Comparison of ENCODE assay signal across 8 mouse cellular contexts in genomic region chr10:79681591-79682245, GRCm38 (mm10). TPM values are rescaled to one million over a fixed set of nuclear protein-coding genes. Genes with fewer than 3 reads are reported as not detected.
DNase-seq lines count a peak whose midpoint lies in the region; ATAC-seq and TF ChIP-seq lines count a peak whose summit lies in the region.

Gene Cdc34, plus strand, starts transcription at chr10:79682195.

- under 1% methylated on average over 84 of the region's 84 CpGs for WGBS in heart, embryonic 10.5 days
- under 1% methylated on average over 76 of the region's 84 CpGs for WGBS in kidney, embryonic 16.5 days
- under 1% methylated on average over 83 of the region's 84 CpGs for WGBS in liver, adult 2 months

- peak within 1 kb of the TSS; percentile 15 for H3ac ChIP-seq in myocyte (ENCODE audit: control insufficient read depth, insufficient read length)

- peaks cover 23% of the 10 kb centered on the region; the same call in 1 of the 2 replicates for H3K79me2 ChIP-seq in liver, adult 2 months (ENCODE audit: control insufficient read depth, insufficient read depth, low read length)
- peaks cover 42% of the 10 kb centered on the region for H3K79me2 ChIP-seq in myocyte (ENCODE audit: control insufficient read depth, insufficient read depth)

- TF ChIP-seq POLR2A in bone marrow macrophage, adult 2 months (IDR thresholded peaks at IDR 0.05; ENCODE audit: borderline replicate concordance, low read depth, low read length), result no peak
- no peak; the same call in none of the 2 replicates for TF ChIP-seq POLR2A in embryonic fibroblast, embryonic 13.5 days (IDR thresholded peaks at IDR 0.05; ENCODE audit: low read depth, low read length)
- TF ChIP-seq POLR2A in liver, adult 2 months (IDR thresholded peaks at IDR 0.05; ENCODE audit: extremely low read depth, insufficient read depth, low read length), result peak; percentile 90
- TF ChIP-seq POLR2A in myocyte (IDR thresholded peaks at IDR 0.05; ENCODE audit: insufficient read length, low read depth), result peak; percentile 86

- H3K4me1 ChIP-seq in bone marrow macrophage, adult 2 months (ENCODE audit: control insufficient read depth, insufficient read depth, low read length), result peaks cover 17% of the 10 kb centered on the region
- H3K4me1 ChIP-seq in embryonic fibroblast, embryonic 13.5 days (ENCODE audit: control insufficient read depth, insufficient read depth, low read length), result peaks cover 9% of the 10 kb centered on the region
- H3K4me1 ChIP-seq in heart, embryonic 10.5 days, result peaks cover 44% of the 10 kb centered on the region
- H3K4me1 ChIP-seq in kidney, embryonic 16.5 days (ENCODE audit: insufficient read depth, low read length), result peaks cover 24% of the 10 kb centered on the region
- peaks cover 22% of the 10 kb centered on the region for H3K4me1 ChIP-seq in liver, adult 2 months (ENCODE audit: control insufficient read depth, insufficient read depth, low read length)

- TF ChIP-seq CTCF in bone marrow macrophage, adult 2 months (IDR thresholded peaks at IDR 0.05; ENCODE audit: low read depth, low read length), result no peak
- no peak for TF ChIP-seq CTCF in embryonic fibroblast, embryonic 13.5 days (IDR thresholded peaks at IDR 0.05; ENCODE audit: borderline replicate concordance, insufficient read depth, low read length)
- TF ChIP-seq CTCF in liver, adult 2 months (IDR thresholded peaks at IDR 0.05; ENCODE audit: low read depth, low read length), result no peak

- H3K4me2 ChIP-seq in kidney, embryonic 16.5 days (replicated peaks; ENCODE audit: low read depth, low read length), result peak within 1 kb of the TSS; percentile 89
- peak within 1 kb of the TSS; percentile 100 for H3K4me2 ChIP-seq in myocyte (ENCODE audit: low read depth)

- peak within 1 kb of the TSS; percentile 97 for H3K4me3 ChIP-seq in bone marrow macrophage, adult 2 months (ENCODE audit: insufficient read depth, low read length)
- H3K4me3 ChIP-seq in embryonic fibroblast, embryonic 13.5 days (ENCODE audit: insufficient read depth, low read length), result peak within 1 kb of the TSS; percentile 88
- H3K4me3 ChIP-seq in heart, embryonic 10.5 days, result peak within 1 kb of the TSS; percentile 85
- H3K4me3 ChIP-seq in kidney, embryonic 16.5 days (ENCODE audit: low read length), result peak within 1 kb of the TSS; percentile 94
- H3K4me3 ChIP-seq in liver, adult 2 months (ENCODE audit: insufficient read depth, low read depth, low read length), result peak within 1 kb of the TSS; percentile 100
- H3K4me3 ChIP-seq in myocyte, result peak within 1 kb of the TSS; percentile 98

- no peaks in the 10 kb centered on the region for H3K9me3 ChIP-seq in heart, embryonic 10.5 days
- no peaks in the 10 kb centered on the region for H3K9me3 ChIP-seq in kidney, embryonic 16.5 days (ENCODE audit: low read length)

- peaks cover 30% of the 10 kb centered on the region for H3K36me3 ChIP-seq in heart, embryonic 10.5 days
- peaks cover 26% of the 10 kb centered on the region for H3K36me3 ChIP-seq in kidney, embryonic 16.5 days (ENCODE audit: insufficient read depth, low read length)
- H3K36me3 ChIP-seq in liver, adult 2 months (ENCODE audit: control insufficient read depth, insufficient read depth, low read length), result peaks cover 13% of the 10 kb centered on the region
- peaks cover 19% of the 10 kb centered on the region for H3K36me3 ChIP-seq in myocyte (ENCODE audit: control insufficient read depth, insufficient read depth)
- peaks cover 2% of the 10 kb centered on the region for H3K36me3 ChIP-seq in splenic B cell, adult 2 months (ENCODE audit: control insufficient read depth, insufficient read depth, low read length, poor library complexity, severe bottlenecking)

- no peaks in the 10 kb centered on the region; the same call in 1 of the 2 replicates for H3K27me3 ChIP-seq in heart, embryonic 10.5 days (ENCODE audit: insufficient read depth, poor library complexity, severe bottlenecking)
- H3K27me3 ChIP-seq in kidney, embryonic 16.5 days (ENCODE audit: insufficient read depth, low read length), result no peaks in the 10 kb centered on the region
- H3K27me3 ChIP-seq in liver, adult 2 months (ENCODE audit: control insufficient read depth, insufficient read depth, low read length), result no peaks in the 10 kb centered on the region
- H3K27me3 ChIP-seq in myocyte (ENCODE audit: control insufficient read depth, insufficient read depth, insufficient read length), result no peaks in the 10 kb centered on the region
- no peaks in the 10 kb centered on the region for H3K27me3 ChIP-seq in splenic B cell, adult 2 months (ENCODE audit: control insufficient read depth, insufficient read depth, low read length, poor library complexity, severe bottlenecking)

- H3K27ac ChIP-seq in bone marrow macrophage, adult 2 months (ENCODE audit: insufficient read depth, low read depth, low read length), result peak within 1 kb of the TSS; percentile 82
- H3K27ac ChIP-seq in embryonic fibroblast, embryonic 13.5 days (ENCODE audit: insufficient read depth, low read length), result peak within 1 kb of the TSS; percentile 64
- peak within 1 kb of the TSS; percentile 90 for H3K27ac ChIP-seq in heart, embryonic 10.5 days
- peak within 1 kb of the TSS; percentile 81 for H3K27ac ChIP-seq in kidney, embryonic 16.5 days (ENCODE audit: low read length)
- peak within 1 kb of the TSS; percentile 85 for H3K27ac ChIP-seq in liver, adult 2 months (replicated peaks; ENCODE audit: insufficient read depth, low read depth, low read length)

- ATAC-seq in kidney, embryonic 16.5 days (ENCODE audit: low FRiP score, low TSS enrichment), result peak; percentile 95

- DNase-seq in A20 (ENCODE audit: low read depth, low spot score), result peak; percentile 100
- peak; percentile 99 for DNase-seq in heart, embryonic 10.5 days (ENCODE audit: low spot score)
- peak; percentile 90 for DNase-seq in liver, adult 2 months (ENCODE audit: extremely low read depth, low read depth, low spot score)
- DNase-seq in splenic B cell, adult 2 months (ENCODE audit: low read depth, low spot score), result peak; percentile 100

- H3K9ac ChIP-seq in kidney, embryonic 16.5 days (replicated peaks; ENCODE audit: low read length), result peak within 1 kb of the TSS; percentile 84
- peak within 1 kb of the TSS; percentile 95 for H3K9ac ChIP-seq in liver, adult 2 months (ENCODE audit: low read depth, low read length)

TF ChIP-seq in myocyte, 11 proteins besides CTCF, POLR2A, EP300 and RAD21:
- TF ChIP-seq MYOG (IDR thresholded peaks at IDR 0.05; ENCODE audit: control insufficient read depth in 1 of 3, insufficient read depth in 1 of 3, insufficient read length in 2 of 3, low read depth in 2 of 3) (peak in 2 of 3 experiments; percentile 47 to 78), POLR2AphosphoS2 (IDR thresholded peaks at IDR 0.05; ENCODE audit: insufficient read length, low read depth) (peak; percentile 74), MYOD1 (IDR thresholded peaks at IDR 0.05; ENCODE audit: control insufficient read depth in 1 of 3, insufficient read length in 2 of 3, low read depth in 2 of 3) (peak in 2 of 3 experiments; percentile 36 to 73), TCF3 (IDR thresholded peaks at IDR 0.05; ENCODE audit: insufficient read length, low read depth) (no peak), REST (IDR thresholded peaks at IDR 0.05; ENCODE audit: insufficient read depth, insufficient read length) (no peak), USF1 (IDR thresholded peaks at IDR 0.05; ENCODE audit: low read depth) (no peak), E2F4 (IDR thresholded peaks at IDR 0.05; ENCODE audit: insufficient read depth) (no peak), CEBPB (IDR thresholded peaks at IDR 0.05; ENCODE audit: insufficient read depth, poor library complexity, severe bottlenecking) (no peak), MAX (IDR thresholded peaks at IDR 0.05; ENCODE audit: low read depth) (no peak), TCF12 (IDR thresholded peaks at IDR 0.05; ENCODE audit: insufficient read depth, poor library complexity, severe bottlenecking) (no peak), SRF (IDR thresholded peaks at IDR 0.05; ENCODE audit: control insufficient read depth, insufficient read length, low read depth) (no peak)
TF ChIP-seq in myocyte: peak in this region for 3.

RNA-seq across cellular contexts. Expression of gene Cdc34, which starts in this region (rescaled TPM):
- polyA plus RNA-seq in bone marrow macrophage, adult 2 months (2012; ENCODE audit: insufficient read depth, insufficient read length, missing spikeins), result 74.9 and 77.1 TPM in 2 replicates
- polyA plus RNA-seq in embryonic fibroblast, embryonic 13.5 days (2011; ENCODE audit: insufficient read length, low read depth, missing spikeins), result 117 and 149 TPM in 2 replicates
- 188 and 215 TPM in 2 replicates for polyA plus RNA-seq in heart, embryonic 10.5 days (2016; fragmentation: Nextera tagmentation; extraction: Ambion mirVana)
- 81.2 and 92.3 TPM in 2 replicates for polyA plus RNA-seq in kidney, embryonic 16.5 days (2015; fragmentation: Nextera tagmentation; extraction: Ambion mirVana)
- total RNA-seq in liver, adult 2 months (2014; rRNA removed), result 82.1 and 91.1 TPM in 2 replicates
- 215 and 222 TPM in 2 replicates for polyA plus RNA-seq in liver, adult 2 months (2012; rRNA removed)
- 299 TPM for polyA plus RNA-seq in myocyte (2012; fragmentation: generic; extraction: Trizol)

Comparison
In these comparisons a context has a peak if more than half of its experiments do, and no peak if none do; other contexts are left out.
1. Peak in every context shown above with its lines: DNase-seq, ATAC-seq, H3K4me3 ChIP-seq and H3K27ac ChIP-seq.
2. POLR2A ChIP-seq: peak in liver, adult 2 months (single experiment) and myocyte (single experiment); none in bone marrow macrophage, adult 2 months (single experiment) and embryonic fibroblast, embryonic 13.5 days (single experiment).